Mouse (Mus musculus) ES-E14 (cell line): Measurements from ENCODE around the gene Mamdc4.

Experiments
- HCFC1 ChIP-seq: IDR thresholded peaks from 2 replicates; pipeline ENCODE4 v1.6.1; 2012; ENCODE audit warnings: low read length, inconsistent platforms, borderline replicate concordance; ENCODE audit not compliant: insufficient read depth
- MAFK ChIP-seq: IDR thresholded peaks from 2 replicates; pipeline ENCODE4 v1.6.1; 2014; ENCODE audit warnings: mild to moderate bottlenecking, low read depth, low read length, inconsistent platforms; ENCODE audit not compliant: insufficient read depth

DNA sequence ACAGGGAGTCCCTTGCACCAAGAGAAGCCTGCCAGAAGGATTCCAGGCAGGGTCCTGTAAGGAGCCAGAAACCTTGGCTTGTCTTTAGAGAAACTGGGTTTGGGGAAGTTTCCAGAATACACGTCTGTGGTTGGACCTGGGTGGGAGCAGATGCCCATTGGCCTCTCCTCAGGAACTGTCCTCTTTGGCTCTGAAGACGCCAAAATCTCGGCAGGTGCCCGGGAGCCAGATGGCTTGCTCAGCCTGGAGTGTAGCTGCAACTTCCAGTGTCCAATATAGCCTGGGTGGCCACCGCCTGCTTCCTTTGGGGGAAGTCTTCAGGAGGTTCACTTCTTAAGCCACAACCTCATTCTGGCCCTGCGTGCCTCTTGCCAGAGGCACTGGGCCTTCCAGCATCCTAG is 7.3 kb upstream of the Mamdc4 start:
- TF ChIP-seq HCFC1 (no peak), MAFK (no peak)
